ENCODE assay signal across 8 mouse cellular contexts in the genomic region with DNA sequence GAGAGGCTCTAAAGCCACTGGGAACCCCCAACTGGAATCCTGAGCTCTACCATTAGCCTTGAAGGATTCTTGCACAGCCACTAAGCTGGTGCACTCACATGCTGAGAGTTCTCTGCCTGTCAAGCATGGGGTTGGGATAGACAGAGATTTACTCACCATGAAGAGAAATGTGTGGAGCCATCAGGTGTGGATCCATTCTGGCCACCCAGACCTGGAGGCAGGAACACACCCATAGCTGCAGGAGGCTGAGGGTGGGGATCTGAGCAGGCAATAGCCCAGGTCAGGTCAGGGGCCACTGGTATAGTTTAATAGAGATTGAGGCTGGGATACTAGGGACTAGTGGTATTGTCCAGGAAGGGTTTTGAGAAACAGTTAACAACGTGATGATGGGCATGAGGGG. TPM values are rescaled to one million over a fixed set of nuclear protein-coding genes. Genes with fewer than 3 reads are reported as not detected.
DNase-seq lines count a peak whose midpoint lies in the region; ATAC-seq lines count a peak whose summit lies in the region.

No protein-coding gene starts in this region.

- peak overlapping the region; percentile 95 for H3K9ac ChIP-seq in neural tube, embryonic 11.5 days (ENCODE audit: low read length)
- peak overlapping the region; percentile 91 for H3K9ac ChIP-seq in hindbrain, embryonic 15.5 days
- H3K9ac ChIP-seq in stomach, embryonic 16.5 days (ENCODE audit: low read length), result peak overlapping the region; percentile 88

- H3K27ac ChIP-seq in neural tube, embryonic 11.5 days (ENCODE audit: low read depth, low read length), result peak overlapping the region; percentile 83
- peak overlapping the region; percentile 89 for H3K27ac ChIP-seq in hindbrain, embryonic 15.5 days (replicated peaks)
- peak overlapping the region; percentile 100 for H3K27ac ChIP-seq in stomach, embryonic 16.5 days (ENCODE audit: low read length)

- no peaks in the 10 kb centered on the region for H3K9me3 ChIP-seq in neural tube, embryonic 11.5 days (ENCODE audit: control insufficient read depth, low read length)
- H3K9me3 ChIP-seq in hindbrain, embryonic 15.5 days, result no peaks in the 10 kb centered on the region
- no peaks in the 10 kb centered on the region for H3K9me3 ChIP-seq in stomach, embryonic 16.5 days (replicated peaks; ENCODE audit: control insufficient read depth, low read length)

- H3K4me3 ChIP-seq in neural tube, embryonic 11.5 days (ENCODE audit: low read depth, low read length), result peak overlapping the region; percentile 92
- H3K4me3 ChIP-seq in hindbrain, embryonic 15.5 days, result peak overlapping the region; percentile 90
- peak overlapping the region; percentile 80 for H3K4me3 ChIP-seq in stomach, embryonic 16.5 days (replicated peaks; ENCODE audit: low read length)

- H3K4me1 ChIP-seq in neural tube, embryonic 11.5 days (ENCODE audit: control insufficient read depth, insufficient read depth, low read length), result peaks cover 18% of the 10 kb centered on the region
- peaks cover 43% of the 10 kb centered on the region for H3K4me1 ChIP-seq in hindbrain, embryonic 15.5 days (replicated peaks)
- H3K4me1 ChIP-seq in stomach, embryonic 16.5 days (ENCODE audit: control insufficient read depth, insufficient read depth, low read length), result peaks cover 27% of the 10 kb centered on the region

- H3K36me3 ChIP-seq in neural tube, embryonic 11.5 days (ENCODE audit: control insufficient read depth, insufficient read depth, low read length), result peaks cover 2% of the 10 kb centered on the region; the same call in 1 of the 2 replicates
- peaks cover 33% of the 10 kb centered on the region for H3K36me3 ChIP-seq in hindbrain, embryonic 15.5 days
- H3K36me3 ChIP-seq in stomach, embryonic 16.5 days (ENCODE audit: control insufficient read depth, insufficient read depth, low read length), result peaks cover 3% of the 10 kb centered on the region; the same call in 1 of the 2 replicates

- ATAC-seq in neural tube, embryonic 11.5 days (ENCODE audit: insufficient read depth, low FRiP score, low TSS enrichment), result 0 out of 2 replicates have a peak, but pooled peaks have one; percentile 4
- ATAC-seq in erythroblast, adult 5-6 weeks (replicated peaks; ENCODE audit: low FRiP score, poor library complexity, severe bottlenecking), result peak; percentile 33
- ATAC-seq in hindbrain, embryonic 15.5 days (ENCODE audit: low FRiP score, low read depth), result no peak
- no peak for ATAC-seq in stomach, embryonic 16.5 days (ENCODE audit: insufficient read depth, low FRiP score)

- H3K4me2 ChIP-seq in neural tube, embryonic 11.5 days (ENCODE audit: low read depth), result peak overlapping the region; percentile 86
- H3K4me2 ChIP-seq in hindbrain, embryonic 15.5 days, result peak overlapping the region; percentile 84
- peak overlapping the region; percentile 80 for H3K4me2 ChIP-seq in stomach, embryonic 16.5 days (ENCODE audit: low read depth, low read length)

- DNase-seq in neural tube, embryonic 11.5 days (ENCODE audit: low spot score), result no peak
- no peak for DNase-seq in neural tube, embryonic 10.5 days (ENCODE audit: extremely low spot score, low spot score)
- DNase-seq in lung, postnatal 10 days, result peak; percentile 13
- DNase-seq in adrenal gland, postnatal 4 days (ENCODE audit: low spot score in 2 of 2), result no peak
- no peak for DNase-seq in embryo, embryonic 9.5 days (ENCODE audit: extremely low spot score)

- no peaks in the 10 kb centered on the region for H3K27me3 ChIP-seq in neural tube, embryonic 11.5 days (ENCODE audit: control insufficient read depth, insufficient read depth, low read length)
- no peaks in the 10 kb centered on the region for H3K27me3 ChIP-seq in hindbrain, embryonic 15.5 days
- H3K27me3 ChIP-seq in stomach, embryonic 16.5 days (ENCODE audit: control insufficient read depth, insufficient read depth, low read length), result no peaks in the 10 kb centered on the region

- 21% methylated on average over 1 of the region's 1 CpGs for WGBS in neural tube, embryonic 11.5 days
- WGBS in hindbrain, embryonic 15.5 days, result 3% methylated on average over 1 of the region's 1 CpGs
- 6% methylated on average over 1 of the region's 1 CpGs for WGBS in stomach, embryonic 16.5 days

RNA-seq across cellular contexts. Expression of a gene that starts 0.8 kb away (rescaled TPM):
- polyA plus RNA-seq in neural tube, embryonic 11.5 days (2014; fragmentation: Nextera tagmentation; extraction: Ambion mirVana), result 236 and 274 TPM in 2 replicates
- total RNA-seq in erythroblast, adult 5-6 weeks (2015; ENCODE audit: low replicate concordance), result 149 and 157 TPM in 2 replicates
- 238 and 268 TPM in 2 replicates for total RNA-seq in erythroblast, adult 5-6 weeks (2017; ENCODE audit: low replicate concordance)
- 275 and 287 TPM in 2 replicates for polyA plus RNA-seq in hindbrain, embryonic 15.5 days (2015; fragmentation: Nextera tagmentation; extraction: Ambion mirVana)
- 493 and 511 TPM in 2 replicates for polyA plus RNA-seq in stomach, embryonic 16.5 days (2015; fragmentation: Nextera tagmentation; extraction: Ambion mirVana)
- 100 to 1,000 TPM; 357 to 360 TPM for total RNA-seq in adrenal gland, postnatal 4 days (2021)

RNA-seq across cellular contexts. Expression of a gene that starts 0.8 kb away (rescaled TPM):
- polyA plus RNA-seq in neural tube, embryonic 11.5 days (2014; fragmentation: Nextera tagmentation; extraction: Ambion mirVana), result 30.8 and 31.4 TPM in 2 replicates
- total RNA-seq in erythroblast, adult 5-6 weeks (2015; ENCODE audit: low replicate concordance), result 6.1 and 9.2 TPM in 2 replicates
- total RNA-seq in erythroblast, adult 5-6 weeks (2017; ENCODE audit: low replicate concordance), result 4.1 and 4.5 TPM in 2 replicates
- polyA plus RNA-seq in hindbrain, embryonic 15.5 days (2015; fragmentation: Nextera tagmentation; extraction: Ambion mirVana), result 52.7 and 53.0 TPM in 2 replicates
- 46.8 and 46.9 TPM in 2 replicates for polyA plus RNA-seq in stomach, embryonic 16.5 days (2015; fragmentation: Nextera tagmentation; extraction: Ambion mirVana)
- total RNA-seq in adrenal gland, postnatal 4 days (2021), result 10 to 100 TPM; 32.7 to 36.7 TPM

RNA-seq across cellular contexts. Expression of a gene that starts 8.5 kb away (rescaled TPM):
- 18.8 and 18.9 TPM in 2 replicates for polyA plus RNA-seq in neural tube, embryonic 11.5 days (2014; fragmentation: Nextera tagmentation; extraction: Ambion mirVana)
- not detected in 2 replicates for total RNA-seq in erythroblast, adult 5-6 weeks (2015; ENCODE audit: low replicate concordance)
- 0.51 TPM in 1 of 2 replicates, not detected in the other for total RNA-seq in erythroblast, adult 5-6 weeks (2017; ENCODE audit: low replicate concordance)
- polyA plus RNA-seq in hindbrain, embryonic 15.5 days (2015; fragmentation: Nextera tagmentation; extraction: Ambion mirVana), result 27.0 and 28.3 TPM in 2 replicates
- polyA plus RNA-seq in stomach, embryonic 16.5 days (2015; fragmentation: Nextera tagmentation; extraction: Ambion mirVana), result 18.8 and 21.6 TPM in 2 replicates
- total RNA-seq in adrenal gland, postnatal 4 days (2021), result 10 to 100 TPM in 1 of 2 experiments, 1 to 10 TPM in 1; 9.5 to 10.8 TPM

RNA-seq across cellular contexts. Expression of a gene that starts 14.9 kb away (rescaled TPM):
- polyA plus RNA-seq in neural tube, embryonic 11.5 days (2014; fragmentation: Nextera tagmentation; extraction: Ambion mirVana), result 63.8 and 65.1 TPM in 2 replicates
- 0.58 TPM in 1 of 2 replicates, not detected in the other for total RNA-seq in erythroblast, adult 5-6 weeks (2015; ENCODE audit: low replicate concordance)
- 1.0 TPM in 1 of 2 replicates, not detected in the other for total RNA-seq in erythroblast, adult 5-6 weeks (2017; ENCODE audit: low replicate concordance)
- polyA plus RNA-seq in hindbrain, embryonic 15.5 days (2015; fragmentation: Nextera tagmentation; extraction: Ambion mirVana), result 130 and 134 TPM in 2 replicates
- polyA plus RNA-seq in stomach, embryonic 16.5 days (2015; fragmentation: Nextera tagmentation; extraction: Ambion mirVana), result 33.1 and 36.1 TPM in 2 replicates
- 10 to 100 TPM; 26.4 to 27.2 TPM for total RNA-seq in adrenal gland, postnatal 4 days (2021)

RNA-seq across cellular contexts. Expression of a gene that starts 33.5 kb away (rescaled TPM):
- polyA plus RNA-seq in neural tube, embryonic 11.5 days (2014; fragmentation: Nextera tagmentation; extraction: Ambion mirVana), result 700 and 705 TPM in 2 replicates
- 5,168 and 5,395 TPM in 2 replicates for total RNA-seq in erythroblast, adult 5-6 weeks (2015; ENCODE audit: low replicate concordance)
- 4,534 and 5,176 TPM in 2 replicates for total RNA-seq in erythroblast, adult 5-6 weeks (2017; ENCODE audit: low replicate concordance)
- polyA plus RNA-seq in hindbrain, embryonic 15.5 days (2015; fragmentation: Nextera tagmentation; extraction: Ambion mirVana), result 444 and 458 TPM in 2 replicates
- polyA plus RNA-seq in stomach, embryonic 16.5 days (2015; fragmentation: Nextera tagmentation; extraction: Ambion mirVana), result 1,034 and 1,067 TPM in 2 replicates
- 100 to 1,000 TPM; 473 to 481 TPM for total RNA-seq in adrenal gland, postnatal 4 days (2021)

Comparison
In these comparisons a context has a peak if more than half of its experiments do, and no peak if none do; other contexts are left out.
1. ATAC-seq: peak in neural tube, embryonic 11.5 days (single experiment) and erythroblast, adult 5-6 weeks (single experiment); none in hindbrain, embryonic 15.5 days (single experiment) and stomach, embryonic 16.5 days (single experiment).
2. Peak in every context shown above with its lines, with median percentiles within 50 percentile points of each other: H3K27ac ChIP-seq, H3K4me2 ChIP-seq, H3K4me3 ChIP-seq and H3K9ac ChIP-seq.